Mouse (Mus musculus) olfactory bulb, adult 2 months (tissue): Measurements from ENCODE around the gene Nfkbiz. TPM values are rescaled to one million over a fixed set of nuclear protein-coding genes. Genes with fewer than 3 reads are reported as not detected.

Experiments
- H3K27ac ChIP-seq: fragments of 200-500 bp; 2 replicates; pipeline ENCODE4 v1.5.1; 2012; ENCODE audit warnings: low read depth, low read length; ENCODE audit not compliant: insufficient read depth
- H3K4me1 ChIP-seq: fragments of 200-500 bp; 2 replicates; pipeline ENCODE4 v1.6.1; 2012; ENCODE audit warnings: low read length; ENCODE audit not compliant: control insufficient read depth, insufficient read depth
- H3K4me3 ChIP-seq: fragments of 200-500 bp; 2 replicates; pipeline ENCODE4 v1.5.1; 2012; ENCODE audit warnings: mild to moderate bottlenecking, low read depth, low read length, moderate library complexity; ENCODE audit not compliant: insufficient read depth
- CTCF ChIP-seq: fragments of 200-500 bp; IDR thresholded peaks from 2 replicates; pipeline ENCODE4 v1.5.1; 2012; ENCODE audit warnings: low read depth, mild to moderate bottlenecking, low read length, moderate library complexity; ENCODE audit not compliant: insufficient read depth
- POLR2A ChIP-seq: fragments of 200-500 bp; IDR thresholded peaks from 2 replicates; pipeline ENCODE4 v1.6.1; 2012; ENCODE audit warnings: mild to moderate bottlenecking, low read depth, low read length, moderate library complexity; ENCODE audit not compliant: insufficient read depth
- WGBS: fragments of 180-500 bp; shearing (Covaris S2); methylation state at CpG from one replicate; pipeline ENCODE4 v1.1.7; 2018; 5-methylcytosine and 5-hydroxymethylcytosine counted together
- polyA plus RNA-seq: library from polyadenylated mRNA; stranded (reverse); fragments of >200 nt; gene quantifications from 2 replicates; pipeline ENCODE4 v1.2.4, GENCODE M21; 2012; ENCODE audit warnings: low replicate concordance; ENCODE audit not compliant: missing spikeins, insufficient read depth, insufficient read length

Gene Nfkbiz
- polyA plus RNA-seq, 1 experiment: not detected

- H3K4me3 ChIP-seq: peak overlapping the region; percentile 100
- 7% methylated on average over 20 of the region's 20 CpGs for WGBS
- peak overlapping the region; percentile 12; the same call in 1 of the 2 replicates for H3K27ac ChIP-seq
- H3K4me1 ChIP-seq: peaks cover 13% of the 10 kb centered on the region
- no peak for TF ChIP-seq POLR2A
- TF ChIP-seq CTCF: no peak
Measured at GRCm38 (mm10) chr16:55820916-55821570, 17.7 kb downstream of the Nfkbiz start.

GRCm38 (mm10) chr16:55820161-55820915, 18.4 kb downstream of the Nfkbiz start:
- TF ChIP-seq CTCF: no peak
- Histone ChIP-seq H3K4me1 (peaks cover 13% of the 10 kb centered on the region), H3K27ac (no peak overlapping the region; the same call in 1 of the 2 replicates), H3K4me3 (peak overlapping the region; percentile 45)
- 47% methylated on average over 13 of the region's 13 CpGs for WGBS

- Histone ChIP-seq H3K4me1 (peaks cover 13% of the 10 kb centered on the region), H3K4me3 (peak overlapping the region; percentile 32), H3K27ac (no peak overlapping the region)
- 53% methylated on average over 15 of the region's 15 CpGs for WGBS
- no peak for TF ChIP-seq POLR2A
- TF ChIP-seq CTCF: no peak
Measured at GRCm38 (mm10) chr16:55819186-55819861, 19.4 kb downstream of the Nfkbiz start.

- Histone ChIP-seq H3K27ac (no peak overlapping the region), H3K4me3 (no peak overlapping the region), H3K4me1 (peaks cover 10% of the 10 kb centered on the region)
- TF ChIP-seq CTCF: no peak
- TF ChIP-seq POLR2A: no peak
- 95% methylated on average over 28 of the region's 28 CpGs for WGBS
Measured at GRCm38 (mm10) chr16:55817717-55818515, 20.8 kb downstream of the Nfkbiz start.

GRCm38 (mm10) chr16:55816202-55816941, 22.3 kb downstream of the Nfkbiz start:
- no peak for TF ChIP-seq POLR2A
- Histone ChIP-seq H3K4me3 (no peak overlapping the region), H3K27ac (no peak overlapping the region), H3K4me1 (peaks cover 7% of the 10 kb centered on the region)
- WGBS: 96% methylated on average over 13 of the region's 13 CpGs

GRCm38 (mm10) chr16:55815466-55815865, 23.2 kb downstream of the Nfkbiz start:
- Histone ChIP-seq H3K4me3 (no peak overlapping the region), H3K27ac (no peak overlapping the region), H3K4me1 (peaks cover 4% of the 10 kb centered on the region)
- TF ChIP-seq POLR2A (no peak), CTCF (no peak)
- 88% methylated on average over 14 of the region's 14 CpGs for WGBS

- WGBS: 93% methylated on average over 6 of the region's 6 CpGs
- peaks cover 4% of the 10 kb centered on the region for H3K4me1 ChIP-seq
- H3K4me3 ChIP-seq: no peak overlapping the region
- TF ChIP-seq CTCF (no peak), POLR2A (no peak)
- H3K27ac ChIP-seq: no peak overlapping the region
Measured at GRCm38 (mm10) chr16:55814686-55815085, 24.0 kb downstream of the Nfkbiz start.

GRCm38 (mm10) chr16:55813916-55814315, 24.8 kb downstream of the Nfkbiz start:
- no peak for TF ChIP-seq CTCF
- no peak for TF ChIP-seq POLR2A
- H3K4me1 ChIP-seq: no peaks in the 10 kb centered on the region
- 87% methylated on average over 15 of the region's 15 CpGs for WGBS
- no peak overlapping the region for H3K4me3 ChIP-seq
- H3K27ac ChIP-seq: no peak overlapping the region
